Mouse (Mus musculus): Measurements from ENCODE around the gene Slc7a1. TPM values are rescaled to one million over a fixed set of nuclear protein-coding genes. Genes with fewer than 3 reads are reported as not detected.
A peak's percentile ranks its signal among the peaks of the same experiment; 100 is the strongest.

Slc7a1 gene
- total RNA-seq, 2 experiments from 2014 or later: 2.4 to 3.0 TPM

DNA sequence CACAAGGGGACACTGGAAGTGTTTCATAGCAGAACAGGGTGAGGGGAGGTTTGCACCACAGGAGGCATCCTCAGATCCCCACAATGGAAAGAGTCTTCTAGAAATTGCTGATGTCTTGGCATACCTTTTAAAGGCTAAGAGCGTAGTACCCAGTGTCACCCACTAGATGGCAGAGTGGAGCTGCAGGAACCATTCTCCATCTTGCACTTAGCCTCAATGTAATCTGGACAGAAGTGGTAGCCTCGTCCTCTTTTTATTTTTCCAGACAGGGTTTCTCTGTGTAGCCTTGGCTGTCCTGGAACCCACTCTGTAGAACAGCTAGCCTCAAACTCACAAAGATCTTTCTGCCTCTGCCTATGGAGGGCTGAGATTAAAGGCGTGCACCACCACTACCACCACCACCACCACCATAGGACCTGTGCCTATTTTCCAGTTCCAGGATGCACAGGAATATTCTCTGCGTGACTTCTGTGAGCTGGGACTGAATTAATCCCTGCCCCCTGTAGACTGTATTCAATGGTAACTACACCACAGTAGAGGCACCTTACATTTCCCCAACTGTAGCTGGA is 74.3 kb downstream of the Slc7a1 start:
- intact Hi-C loops (cut with DNase I): no loop called here
- peak; percentile 40 for DNase-seq

DNA sequence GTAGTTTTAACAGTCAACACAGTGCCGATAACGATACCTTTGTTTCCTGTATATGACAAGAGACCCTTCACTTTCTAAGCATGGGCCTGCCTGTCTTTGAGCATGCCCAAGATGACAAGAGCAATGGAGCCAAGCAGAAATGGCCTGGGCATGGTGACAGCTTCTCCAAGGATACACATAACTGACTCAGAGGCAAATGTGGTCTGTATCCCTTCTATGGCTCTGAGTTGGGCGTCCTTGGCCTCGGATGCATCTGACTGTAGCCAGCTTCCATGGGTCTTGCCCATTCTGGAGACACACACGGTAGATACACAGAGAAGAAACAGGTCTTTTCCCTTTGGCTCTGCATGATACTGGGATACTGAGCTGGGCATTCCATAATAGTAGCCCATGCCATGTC is 84.8 kb downstream of the Slc7a1 start:
- intact Hi-C loops (cut with DNase I): no loop called here
- TF ChIP-seq CTCF (IDR thresholded peaks at IDR 0.05): no peak
- no peak overlapping the region for H3K27ac ChIP-seq
- H3K4me3 ChIP-seq: no peak overlapping the region
- DNase-seq: no peak

More for the DNA sequence above, 74.3 kb downstream of the Slc7a1 start:
- Histone ChIP-seq H3K4me3 (no peak overlapping the region), H3K27ac (no peak overlapping the region)
- TF ChIP-seq CTCF (IDR thresholded peaks at IDR 0.05): peak; percentile 94; the same call in 1 of the 2 replicates

DNA sequence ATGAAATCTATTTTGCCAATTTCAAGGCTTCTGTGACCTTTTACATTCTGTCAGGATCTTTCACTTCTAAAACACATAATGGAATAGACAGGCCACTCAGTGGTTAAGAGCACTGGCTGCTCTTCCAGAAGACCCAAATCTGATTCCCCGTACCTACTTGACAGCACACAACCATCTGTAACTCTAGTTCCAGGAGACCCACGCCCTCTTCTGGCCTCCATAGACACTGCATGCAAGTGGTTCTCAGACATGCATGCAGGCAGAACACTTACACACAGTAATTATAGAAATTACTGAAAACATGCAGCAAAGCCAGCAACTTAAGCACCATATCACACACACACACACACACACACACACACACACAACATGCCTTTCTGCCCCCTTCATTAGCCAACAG is 87.3 kb downstream of the Slc7a1 start:
- no peak for DNase-seq

DNA sequence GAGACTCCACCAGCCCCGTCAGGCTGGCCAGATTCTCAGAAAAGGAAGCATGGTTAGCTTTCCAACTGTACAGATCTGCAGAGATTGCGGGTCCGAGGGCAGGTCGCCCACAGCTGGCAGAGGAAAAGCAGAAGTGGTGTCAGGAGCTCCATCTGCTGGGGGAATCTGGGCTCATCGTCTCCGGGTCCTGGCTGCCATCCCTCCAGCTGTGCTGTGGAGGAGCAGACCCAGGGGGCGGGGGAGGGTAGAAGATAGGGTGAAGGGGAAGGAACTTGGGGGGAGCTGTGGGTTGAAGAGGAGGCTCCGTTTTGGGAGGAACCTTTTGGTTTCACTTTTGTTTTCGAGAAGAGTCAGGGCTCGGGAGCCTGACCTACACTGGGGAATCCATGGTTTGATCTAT is 88.9 kb downstream of the Slc7a1 start:
- DNase-seq: no peak
- intact Hi-C loops (cut with DNase I): no loop called here
- Histone ChIP-seq H3K4me3 (peak overlapping the region; percentile 53), H3K27ac (no peak overlapping the region)
- TF ChIP-seq CTCF (IDR thresholded peaks at IDR 0.05): no peak

More for the DNA sequence above, 87.3 kb downstream of the Slc7a1 start:
- intact Hi-C loops (cut with DNase I): no loop called here
- Histone ChIP-seq H3K4me3 (no peak overlapping the region), H3K27ac (no peak overlapping the region)
- TF ChIP-seq CTCF (IDR thresholded peaks at IDR 0.05): no peak

DNA sequence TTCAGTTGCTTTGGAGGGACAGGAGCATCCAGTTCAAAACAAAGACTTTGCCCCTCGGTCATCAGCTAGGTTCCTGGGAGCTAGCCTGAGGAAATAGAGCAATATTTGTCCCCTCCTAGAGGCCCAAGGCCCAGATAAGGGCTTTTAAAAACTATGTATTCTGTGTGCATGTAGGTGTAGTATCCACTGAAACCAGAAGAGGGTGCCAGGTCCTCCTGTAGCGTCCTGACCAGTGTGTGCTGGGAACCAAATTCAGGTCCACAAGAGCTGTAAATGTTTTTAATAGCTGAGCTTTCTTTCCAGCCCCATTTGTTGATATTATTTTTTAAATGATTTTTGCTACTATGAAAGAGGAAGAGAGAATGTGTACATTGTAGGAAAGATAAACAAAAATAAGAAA is 95.6 kb downstream of the Slc7a1 start:
- intact Hi-C loops (cut with DNase I): no loop called here
- TF ChIP-seq CTCF (IDR thresholded peaks at IDR 0.05): no peak
- H3K4me3 ChIP-seq: no peak overlapping the region
- no peak for DNase-seq
- H3K27ac ChIP-seq: no peak overlapping the region

DNA sequence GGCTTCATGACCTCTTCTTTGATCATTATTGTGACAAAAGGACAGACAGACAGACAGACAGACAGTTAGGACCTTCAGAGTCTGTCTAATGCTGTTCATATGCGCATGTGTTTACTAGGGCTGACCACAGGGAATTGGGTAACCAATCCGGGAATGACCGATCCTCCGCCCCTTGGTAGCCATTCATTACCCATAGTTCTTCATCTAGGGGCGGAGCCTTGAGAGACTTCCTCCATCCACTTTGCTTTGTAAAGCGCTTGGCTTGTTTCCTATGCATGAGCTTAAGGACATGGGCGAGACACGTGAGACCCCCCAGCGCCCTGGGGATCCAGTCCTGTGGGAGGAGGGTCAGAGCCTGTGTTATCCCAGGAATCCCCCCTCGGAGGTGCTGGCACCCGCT is 96.7 kb downstream of the Slc7a1 start:
- Histone ChIP-seq H3K27ac (no peak overlapping the region), H3K4me3 (no peak overlapping the region)
- intact Hi-C loops (cut with DNase I): no loop called here
- no peak for DNase-seq
- TF ChIP-seq CTCF (IDR thresholded peaks at IDR 0.05): no peak

DNA sequence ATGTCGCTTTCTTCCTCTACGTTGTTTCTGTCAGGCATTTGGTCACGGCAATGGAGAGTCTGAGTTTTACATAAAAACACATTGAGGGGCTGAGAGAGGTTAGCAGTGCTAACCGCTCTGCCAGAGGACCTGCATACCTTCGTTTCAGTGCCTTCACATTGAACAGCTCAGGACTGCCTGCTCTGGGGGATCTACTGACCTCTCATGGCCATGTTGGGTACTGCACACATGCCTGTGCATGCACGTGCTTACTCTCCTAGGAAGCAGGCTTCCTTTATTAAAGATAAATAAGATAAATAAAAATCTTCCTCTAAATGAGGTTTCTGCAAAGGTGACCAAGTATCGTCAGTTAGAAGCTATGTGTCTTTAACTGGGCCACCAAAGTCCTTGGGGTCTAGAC is 106.4 kb downstream of the Slc7a1 start:
- H3K4me3 ChIP-seq: no peak overlapping the region
- TF ChIP-seq CTCF (IDR thresholded peaks at IDR 0.05): peak; percentile 45
- intact Hi-C loops (cut with DNase I): no loop called here
- DNase-seq: no peak
- no peak overlapping the region for H3K27ac ChIP-seq

DNA sequence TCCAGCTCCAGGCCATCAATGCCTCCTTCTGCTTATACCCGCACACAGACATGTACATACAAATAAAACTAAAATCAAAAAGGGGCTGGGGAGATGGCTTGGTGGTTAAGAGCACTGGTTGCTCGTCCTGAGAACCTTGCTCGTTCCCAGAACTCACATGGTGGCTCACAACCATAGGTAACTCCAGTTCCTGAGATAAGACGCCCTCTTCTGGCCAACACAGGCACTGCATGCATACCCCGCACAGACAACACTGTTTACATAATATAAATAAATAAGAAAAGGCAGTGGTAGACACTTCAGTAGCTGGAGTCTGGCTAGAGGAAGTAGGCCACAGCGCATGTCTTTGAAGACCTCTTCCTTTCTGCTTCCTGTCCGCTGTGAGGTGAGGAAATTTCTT is 106.8 kb downstream of the Slc7a1 start:
- Histone ChIP-seq H3K27ac (no peak overlapping the region), H3K4me3 (no peak overlapping the region)
- no peak for TF ChIP-seq CTCF (IDR thresholded peaks at IDR 0.05)
- intact Hi-C loops (cut with DNase I): no loop called here
- DNase-seq: no peak

DNA sequence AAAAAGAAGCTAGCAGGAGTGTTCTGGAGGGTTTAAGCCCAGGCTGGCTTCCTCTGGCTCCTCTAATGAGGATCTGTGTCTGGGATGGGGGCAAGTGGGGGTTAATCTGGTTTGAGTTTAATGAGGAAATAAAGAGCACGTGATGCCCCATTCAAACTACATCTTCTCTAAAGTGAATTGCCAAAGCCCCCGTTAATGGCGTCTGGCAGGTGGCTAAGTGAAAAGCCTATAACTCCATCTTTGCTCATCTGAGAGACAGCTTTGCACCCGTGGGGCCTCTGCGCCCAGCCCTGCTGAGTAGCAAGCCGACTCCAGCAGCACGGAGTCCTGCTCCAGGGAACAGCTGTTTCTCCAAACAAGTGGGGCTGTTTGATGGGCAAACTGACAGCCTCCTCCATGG is 109.8 kb downstream of the Slc7a1 start:
- intact Hi-C loops (cut with DNase I): no loop called here
- no peak for TF ChIP-seq CTCF (IDR thresholded peaks at IDR 0.05)
- H3K4me3 ChIP-seq: no peak overlapping the region

DNA sequence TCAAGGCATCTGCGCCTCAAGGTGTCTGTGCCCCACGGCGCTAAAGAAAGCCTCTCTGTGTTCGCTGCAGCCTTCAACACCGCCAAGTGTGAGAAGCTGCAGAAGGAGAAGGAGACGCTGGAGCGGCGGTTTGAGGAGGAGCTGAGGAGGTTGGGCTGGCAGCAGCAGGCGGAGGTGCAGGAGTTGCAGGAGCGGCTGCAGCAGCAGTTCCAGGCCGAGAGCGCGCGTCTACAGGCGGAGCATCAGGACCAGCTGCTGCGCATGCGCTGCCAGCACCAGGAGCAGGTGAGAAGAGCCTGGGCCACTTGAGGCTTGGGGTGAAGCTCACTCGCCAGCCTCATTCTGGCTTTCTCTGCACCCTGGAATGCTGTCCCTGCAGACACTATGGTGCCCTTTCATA is 110.9 kb downstream of the Slc7a1 start:
- Histone ChIP-seq H3K4me3 (no peak overlapping the region), H3K27ac (no peak overlapping the region)
- intact Hi-C loops (cut with DNase I): no loop called here
- no peak for TF ChIP-seq CTCF (IDR thresholded peaks at IDR 0.05)
- DNase-seq: no peak

More for the DNA sequence above, 109.8 kb downstream of the Slc7a1 start:
- H3K27ac ChIP-seq: no peak overlapping the region
- no peak for DNase-seq

DNA sequence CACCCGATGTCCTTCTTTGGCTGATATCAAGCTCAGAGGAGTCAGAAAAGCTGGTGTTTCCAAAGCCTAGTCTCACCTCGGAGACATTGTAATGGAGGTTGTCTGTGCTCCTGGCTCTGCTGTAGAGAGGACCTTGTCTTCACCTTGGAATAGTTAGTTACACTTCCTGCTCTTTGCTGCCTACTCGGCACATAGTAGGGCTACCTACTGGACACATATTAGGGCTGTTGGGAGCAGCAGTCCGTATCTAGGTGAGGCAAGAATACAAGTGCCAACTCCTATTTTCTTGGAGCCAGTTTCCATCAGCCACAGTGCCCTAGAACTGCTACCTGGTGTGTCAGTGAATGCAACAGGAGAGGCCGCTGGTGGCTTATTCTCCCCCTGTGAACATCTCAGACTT is 112.2 kb downstream of the Slc7a1 start:
- Histone ChIP-seq H3K27ac (no peak overlapping the region), H3K4me3 (no peak overlapping the region)
- intact Hi-C loops (cut with DNase I): no loop called here
- no peak for TF ChIP-seq CTCF (IDR thresholded peaks at IDR 0.05)
- no peak for DNase-seq

DNA sequence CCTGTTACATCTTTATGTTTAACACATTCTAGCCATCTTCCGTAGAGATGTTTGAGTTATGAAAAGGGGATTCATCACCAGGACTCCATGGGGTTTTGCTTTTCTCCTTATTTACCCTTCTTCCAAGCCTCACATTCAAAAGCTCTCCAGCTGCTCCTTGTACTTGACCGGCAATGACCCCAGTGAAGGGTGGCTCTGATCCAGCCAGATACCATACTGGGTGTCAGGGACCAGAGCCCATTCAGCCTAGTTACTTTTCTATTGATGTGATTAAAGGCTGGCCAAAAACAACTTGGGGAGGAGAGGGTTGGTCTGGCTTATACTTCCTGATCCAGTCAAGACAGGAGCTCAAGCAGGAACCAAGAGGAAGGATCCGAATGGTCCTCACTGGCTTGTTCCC is 116.1 kb downstream of the Slc7a1 start:
- TF ChIP-seq CTCF (IDR thresholded peaks at IDR 0.05): no peak
- Histone ChIP-seq H3K27ac (no peak overlapping the region), H3K4me3 (no peak overlapping the region)
- DNase-seq: no peak
- intact Hi-C loops (cut with DNase I): no loop called here

DNA sequence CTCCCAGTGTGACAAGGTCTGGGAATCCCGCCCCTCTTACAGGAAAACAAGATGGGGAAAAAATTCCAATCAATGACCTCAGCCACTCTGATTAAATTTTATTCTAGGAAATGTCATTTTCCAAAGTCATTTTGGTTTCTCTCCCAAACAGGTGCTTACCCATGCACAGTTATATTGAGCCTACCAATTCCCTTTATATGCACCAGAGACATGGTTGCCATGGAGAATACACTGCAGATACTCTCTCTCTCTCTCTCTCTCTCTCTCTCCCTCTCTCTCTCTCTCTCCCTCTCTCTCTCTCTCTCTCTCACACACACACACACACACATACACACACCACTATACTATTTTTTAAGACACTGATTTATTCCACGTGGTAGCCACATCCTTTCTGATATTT is 116.5 kb downstream of the Slc7a1 start:
- intact Hi-C loops (cut with DNase I): no loop called here
- Histone ChIP-seq H3K27ac (no peak overlapping the region), H3K4me3 (no peak overlapping the region)
- no peak for TF ChIP-seq CTCF (IDR thresholded peaks at IDR 0.05)
- no peak for DNase-seq

DNA sequence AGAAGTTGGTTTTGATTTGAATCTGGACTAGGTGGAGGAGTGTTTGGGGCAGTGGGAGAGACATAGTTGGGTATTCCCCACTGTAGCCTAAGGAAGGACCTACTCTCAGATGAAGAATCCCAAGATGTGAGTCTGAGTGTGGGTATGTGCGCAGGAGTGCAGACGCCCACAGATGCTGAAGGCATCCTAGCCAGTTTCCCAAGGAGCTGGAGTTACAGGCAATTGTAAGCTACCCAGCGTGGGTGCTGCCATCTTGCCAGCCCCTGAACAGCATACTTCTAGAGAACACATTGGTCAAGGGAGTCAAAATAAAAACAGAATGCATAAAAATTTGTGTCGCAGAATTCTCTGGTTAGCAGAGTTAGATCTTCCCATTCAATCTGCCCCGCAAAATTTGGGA is 117.1 kb downstream of the Slc7a1 start:
- no peak for TF ChIP-seq CTCF (IDR thresholded peaks at IDR 0.05)
- intact Hi-C loops (cut with DNase I): no loop called here
- no peak overlapping the region for H3K27ac ChIP-seq
- H3K4me3 ChIP-seq: no peak overlapping the region
- no peak for DNase-seq
